Mouse (Mus musculus): ENCODE results near the gene Adamts14. TPM values are rescaled to one million over a fixed set of nuclear protein-coding genes. Genes with fewer than 3 reads are reported as not detected.

The Adamts14 gene
- polyA plus RNA-seq, 1 experiment from 2014 or later: 1.9 TPM

- H3K4me3 ChIP-seq (replicated peaks): peak overlapping the region; percentile 60
- H3K27me3 ChIP-seq: peaks cover 20% of the 10 kb centered on the region
- H3K27ac ChIP-seq: peak overlapping the region; percentile 41; the same call in 1 of the 2 replicates
- 56% methylated on average over 7 of the region's 7 CpGs for WGBS
- H3K4me2 ChIP-seq: peak overlapping the region; percentile 96
- H3K4me1 ChIP-seq: peaks cover 43% of the 10 kb centered on the region
- no peaks in the 10 kb centered on the region for H3K36me3 ChIP-seq
- H3K9me3 ChIP-seq (replicated peaks): no peaks in the 10 kb centered on the region
- H3K9ac ChIP-seq: no peak overlapping the region
- ATAC-seq (replicated peaks; ENCODE audit: low FRiP score): no peak
Observed at GRCm38 (mm10) chr10:61273844-61274215, 592 bp upstream of the Adamts14 start.

DNA sequence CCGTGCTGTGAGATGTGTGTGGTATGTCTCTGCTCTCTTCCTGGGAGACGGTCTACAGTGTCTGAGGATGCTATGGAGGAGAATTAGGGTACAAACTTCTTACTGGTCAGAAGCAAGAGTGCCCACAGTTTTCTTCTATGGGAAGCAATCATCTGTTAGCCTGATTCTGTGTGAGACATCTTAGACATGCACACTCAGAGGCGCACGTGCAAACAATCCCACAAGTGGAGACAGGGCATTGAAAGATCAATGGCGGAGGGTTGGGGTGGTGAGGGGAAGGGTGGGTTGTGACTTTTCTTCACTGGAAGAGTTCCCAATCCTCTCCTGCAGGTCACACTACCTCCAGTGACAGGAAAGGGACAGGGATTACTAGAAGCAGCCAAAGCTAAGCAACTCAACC, 607 bp downstream of the Adamts14 start:
- ATAC-seq (replicated peaks; ENCODE audit: low FRiP score): no peak
- peak overlapping the region; percentile 56; the same call in 1 of the 2 replicates for H3K27ac ChIP-seq
- H3K27me3 ChIP-seq: peaks cover 20% of the 10 kb centered on the region
- peak overlapping the region; percentile 60 for H3K4me3 ChIP-seq (replicated peaks)
- no peaks in the 10 kb centered on the region for H3K36me3 ChIP-seq
- H3K4me1 ChIP-seq: peaks cover 33% of the 10 kb centered on the region
- H3K4me2 ChIP-seq: peak overlapping the region; percentile 96
- H3K9me3 ChIP-seq (replicated peaks): no peaks in the 10 kb centered on the region
- 45% methylated on average over 5 of the region's 5 CpGs for WGBS
- peak overlapping the region; percentile 64 for H3K9ac ChIP-seq

DNA sequence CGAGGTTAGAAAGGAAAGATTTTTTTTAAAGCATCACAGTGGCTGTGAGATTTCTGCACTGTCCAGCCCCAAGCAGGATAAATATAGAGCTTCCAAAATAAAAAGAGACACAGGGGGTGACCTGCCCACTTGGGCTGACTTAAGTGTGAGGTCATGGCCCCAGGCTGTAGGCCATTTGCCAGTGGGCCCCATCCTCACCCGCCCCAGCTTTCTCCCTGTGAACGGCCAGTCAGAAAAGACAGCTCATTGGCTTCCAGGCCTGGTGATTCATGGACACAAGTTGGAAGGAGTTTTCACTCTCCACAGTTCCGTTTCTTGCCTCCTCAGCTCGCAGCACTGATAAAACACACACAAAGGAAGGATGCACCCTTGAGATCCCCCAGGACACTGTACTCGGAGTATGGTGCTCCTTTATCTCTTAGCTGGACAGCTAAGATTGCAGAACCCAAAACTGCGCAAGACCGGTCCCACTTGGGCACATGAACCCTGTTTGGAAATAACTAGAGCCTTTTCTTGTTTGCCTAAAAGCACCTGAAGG, 1.1 kb downstream of the Adamts14 start:
- no peak overlapping the region for H3K9ac ChIP-seq
- 50% methylated on average over 8 of the region's 8 CpGs for WGBS
- no peak overlapping the region for H3K27ac ChIP-seq
- peak overlapping the region; percentile 60 for H3K4me3 ChIP-seq (replicated peaks)
- no peak for ATAC-seq (replicated peaks; ENCODE audit: low FRiP score)
- peaks cover 33% of the 10 kb centered on the region for H3K4me1 ChIP-seq
- H3K27me3 ChIP-seq: peaks cover 20% of the 10 kb centered on the region
- H3K9me3 ChIP-seq (replicated peaks): no peaks in the 10 kb centered on the region
- H3K36me3 ChIP-seq: no peaks in the 10 kb centered on the region
- peak overlapping the region; percentile 96 for H3K4me2 ChIP-seq

DNA sequence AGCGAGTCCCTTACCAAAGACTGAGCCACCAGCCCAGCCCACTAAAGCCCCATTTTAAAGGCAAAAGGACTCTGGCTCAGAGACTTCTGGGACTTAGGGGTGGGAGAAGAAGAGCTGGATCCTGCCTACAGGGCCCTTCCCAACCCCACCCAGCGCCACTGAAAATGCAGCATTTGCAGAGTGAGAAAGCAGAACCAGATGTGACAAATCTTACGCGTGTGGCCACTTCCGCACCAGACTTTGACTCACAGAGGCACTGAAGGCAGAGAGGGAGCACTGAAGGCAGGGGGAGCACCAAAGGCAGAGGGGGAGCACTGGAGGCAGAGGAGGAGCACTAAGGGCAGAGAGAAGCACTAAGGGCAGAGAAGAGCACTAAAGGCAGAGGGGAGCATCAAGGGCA, 5.9 kb downstream of the Adamts14 start:
- H3K4me2 ChIP-seq: no peak overlapping the region
- ATAC-seq (replicated peaks; ENCODE audit: low FRiP score): no peak
- WGBS: 88% methylated on average over 5 of the region's 5 CpGs
- H3K36me3 ChIP-seq: no peaks in the 10 kb centered on the region
- no peak overlapping the region for H3K27ac ChIP-seq
- peaks cover 7% of the 10 kb centered on the region for H3K27me3 ChIP-seq
- no peaks in the 10 kb centered on the region for H3K9me3 ChIP-seq (replicated peaks)
- peaks cover 7% of the 10 kb centered on the region for H3K4me1 ChIP-seq
- H3K4me3 ChIP-seq (replicated peaks): no peak overlapping the region
- no peak overlapping the region for H3K9ac ChIP-seq

DNA sequence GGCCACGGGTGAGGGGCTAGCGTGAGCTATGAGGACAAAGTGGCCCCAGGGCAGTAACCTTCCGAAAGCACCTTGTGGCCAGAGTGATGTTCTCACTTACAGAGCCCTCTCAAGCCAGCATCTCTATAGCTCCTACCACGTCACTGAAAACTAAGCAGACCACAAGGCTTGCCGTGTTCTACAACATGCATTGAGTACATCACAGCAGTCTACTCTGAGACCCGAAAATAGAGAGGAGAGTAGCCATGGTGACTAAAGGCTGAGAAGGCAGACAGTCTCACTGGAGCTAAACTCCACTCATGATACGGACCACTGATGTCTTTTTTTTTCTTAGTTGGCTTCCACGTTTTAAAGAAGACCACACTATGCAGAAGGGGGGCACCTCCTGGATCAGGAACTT, 9.6 kb downstream of the Adamts14 start:
- no peak for ATAC-seq (replicated peaks; ENCODE audit: low FRiP score)
- no peaks in the 10 kb centered on the region for H3K4me1 ChIP-seq
- H3K27me3 ChIP-seq: no peaks in the 10 kb centered on the region
- H3K4me3 ChIP-seq (replicated peaks): no peak overlapping the region
- no peak overlapping the region for H3K27ac ChIP-seq
- H3K9ac ChIP-seq: no peak overlapping the region
- no peak overlapping the region for H3K4me2 ChIP-seq
- 78% methylated on average over 8 of the region's 8 CpGs for WGBS
- no peaks in the 10 kb centered on the region for H3K36me3 ChIP-seq
- no peaks in the 10 kb centered on the region for H3K9me3 ChIP-seq (replicated peaks)

GRCm38 (mm10) chr10:61261229-61262156, 11.7 kb downstream of the Adamts14 start:
- no peaks in the 10 kb centered on the region for H3K36me3 ChIP-seq
- H3K27me3 ChIP-seq: no peaks in the 10 kb centered on the region
- H3K4me3 ChIP-seq (replicated peaks): no peak overlapping the region
- H3K4me2 ChIP-seq: no peak overlapping the region
- no peak overlapping the region for H3K9ac ChIP-seq
- H3K4me1 ChIP-seq: no peaks in the 10 kb centered on the region
- H3K27ac ChIP-seq: no peak overlapping the region
- no peaks in the 10 kb centered on the region for H3K9me3 ChIP-seq (replicated peaks)
- WGBS: 68% methylated on average over 13 of the region's 13 CpGs
- no peak for ATAC-seq (replicated peaks; ENCODE audit: low FRiP score)

GRCm38 (mm10) chr10:61258131-61258530, 15.1 kb downstream of the Adamts14 start:
- Histone ChIP-seq H3K4me1 (no peaks in the 10 kb centered on the region), H3K27me3 (no peaks in the 10 kb centered on the region), H3K4me3 (replicated peaks) (no peak overlapping the region), H3K36me3 (no peaks in the 10 kb centered on the region), H3K9me3 (replicated peaks) (no peaks in the 10 kb centered on the region), H3K9ac (no peak overlapping the region), H3K4me2 (no peak overlapping the region), H3K27ac (no peak overlapping the region)
- no peak for ATAC-seq (replicated peaks; ENCODE audit: low FRiP score)
- WGBS: 74% methylated on average over 1 of the region's 1 CpGs

GRCm38 (mm10) chr10:61256665-61257064, 16.6 kb downstream of the Adamts14 start:
- Histone ChIP-seq H3K4me1 (no peaks in the 10 kb centered on the region), H3K9me3 (replicated peaks) (no peaks in the 10 kb centered on the region), H3K4me3 (replicated peaks) (no peak overlapping the region), H3K4me2 (no peak overlapping the region), H3K36me3 (no peaks in the 10 kb centered on the region), H3K27ac (no peak overlapping the region), H3K27me3 (no peaks in the 10 kb centered on the region), H3K9ac (no peak overlapping the region)
- no peak for ATAC-seq (replicated peaks; ENCODE audit: low FRiP score)
- WGBS: 90% methylated on average over 9 of the region's 9 CpGs

GRCm38 (mm10) chr10:61255190-61255589, 18.0 kb downstream of the Adamts14 start:
- Histone ChIP-seq H3K4me2 (no peak overlapping the region), H3K27ac (no peak overlapping the region), H3K9ac (no peak overlapping the region), H3K9me3 (replicated peaks) (no peaks in the 10 kb centered on the region), H3K4me3 (replicated peaks) (no peak overlapping the region), H3K4me1 (no peaks in the 10 kb centered on the region), H3K36me3 (no peaks in the 10 kb centered on the region), H3K27me3 (no peaks in the 10 kb centered on the region)
- whole genome bisulfite sequencing: 80% methylated on average over 8 of the region's 8 CpGs
- no peak for ATAC-seq (replicated peaks; ENCODE audit: low FRiP score)

GRCm38 (mm10) chr10:61254761-61255160, 18.5 kb downstream of the Adamts14 start:
- no peaks in the 10 kb centered on the region for H3K27me3 ChIP-seq
- no peaks in the 10 kb centered on the region for H3K4me1 ChIP-seq
- 84% methylated on average over 6 of the region's 6 CpGs for WGBS
- no peak for ATAC-seq (replicated peaks; ENCODE audit: low FRiP score)
- no peak overlapping the region for H3K4me3 ChIP-seq (replicated peaks)
- no peak overlapping the region for H3K9ac ChIP-seq
- H3K36me3 ChIP-seq: no peaks in the 10 kb centered on the region
- H3K9me3 ChIP-seq (replicated peaks): no peaks in the 10 kb centered on the region
- H3K27ac ChIP-seq: no peak overlapping the region
- no peak overlapping the region for H3K4me2 ChIP-seq

DNA sequence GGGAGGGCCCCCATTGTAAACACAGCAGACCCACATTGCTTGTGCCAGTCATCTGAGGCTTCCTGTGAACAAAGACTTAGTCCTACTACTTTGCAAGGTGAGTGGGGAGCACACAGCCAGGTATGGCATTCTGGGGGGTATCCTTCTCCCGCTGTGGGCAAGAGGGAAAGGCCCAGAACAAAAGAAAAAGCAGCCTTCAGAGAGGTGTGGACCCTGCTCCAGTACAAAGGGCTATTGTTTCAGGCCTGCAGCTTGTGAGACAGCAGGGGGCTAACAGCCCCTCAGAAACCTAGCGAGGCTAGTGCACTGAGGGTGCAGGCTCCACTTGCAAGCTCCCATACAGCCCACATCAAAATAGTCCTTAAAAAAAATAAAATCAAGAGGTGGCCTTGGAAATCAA, 23.3 kb downstream of the Adamts14 start:
- ATAC-seq (replicated peaks; ENCODE audit: low FRiP score): no peak
- Histone ChIP-seq H3K4me2 (no peak overlapping the region), H3K9me3 (replicated peaks) (no peaks in the 10 kb centered on the region), H3K9ac (no peak overlapping the region), H3K4me1 (0 out of 2 replicates have a peak, but pooled peaks cover 2% of the 10 kb centered on the region), H3K4me3 (replicated peaks) (no peak overlapping the region), H3K36me3 (no peaks in the 10 kb centered on the region), H3K27ac (no peak overlapping the region), H3K27me3 (no peaks in the 10 kb centered on the region)
- 54% methylated on average over 2 of the region's 2 CpGs for WGBS

- ATAC-seq (replicated peaks; ENCODE audit: low FRiP score): no peak
- Histone ChIP-seq H3K4me3 (replicated peaks) (no peak overlapping the region), H3K4me2 (no peak overlapping the region), H3K9ac (no peak overlapping the region), H3K27ac (no peak overlapping the region), H3K4me1 (0 out of 2 replicates have a peak, but pooled peaks cover 2% of the 10 kb centered on the region), H3K9me3 (replicated peaks) (no peaks in the 10 kb centered on the region), H3K27me3 (no peaks in the 10 kb centered on the region), H3K36me3 (no peaks in the 10 kb centered on the region)
- 71% methylated on average over 13 of the region's 13 CpGs for WGBS
Observed at GRCm38 (mm10) chr10:61248596-61249114, 24.6 kb downstream of the Adamts14 start.
